Mouse (Mus musculus): Measurements from ENCODE around the gene Mvk. TPM values are rescaled to one million over a fixed set of nuclear protein-coding genes. Genes with fewer than 3 reads are reported as not detected.

Gene Mvk
- polyA plus RNA-seq, 1 experiment: 20.8 TPM

Other genes with a start within 250 kb of the Mvk start
- 0.20 and 0.26 TPM in 2 replicates for gene Foxn4, start 170.5 kb upstream of the Mvk start, polyA plus RNA-seq (2012; rRNA removed)
- gene Myo1h, start 155.1 kb upstream of the Mvk start, polyA plus RNA-seq (2012; rRNA removed): 0.69 and 0.80 TPM in 2 replicates
- gene Kctd10, start 63.8 kb upstream of the Mvk start, polyA plus RNA-seq (2012; rRNA removed): 76.3 and 87.7 TPM in 2 replicates
- 123 and 133 TPM in 2 replicates for gene Ube3b, start 63.7 kb upstream of the Mvk start, polyA plus RNA-seq (2012; rRNA removed)
- gene Mmab, start 209 bp upstream of the Mvk start, polyA plus RNA-seq (2012; rRNA removed): 13.5 and 15.1 TPM in 2 replicates
- gene Fam222a, start 123.7 kb downstream of the Mvk start, polyA plus RNA-seq (2012; rRNA removed): 15.3 and 18.4 TPM in 2 replicates
- gene Trpv4, start 214.2 kb downstream of the Mvk start, polyA plus RNA-seq (2012; rRNA removed): 4.2 and 6.5 TPM in 2 replicates
- 237 and 275 TPM in 2 replicates for gene Gltp, start 246.7 kb downstream of the Mvk start, polyA plus RNA-seq (2012; rRNA removed)

Measured in thymus, adult 2 months (tissue).